Mouse (Mus musculus) c-Kit-positive CD71-negative TER-119-negative erythroid progenitor cells, embryonic 14.5 days (primary cell): ENCODE data around the gene Smarca2.

Source experiments
- DNase-seq: peaks from one replicate; pipeline ENCODE4 v3.0.0-alpha.2; 2013; ENCODE audit warnings: low read depth

Gene Smarca2

GRCm38 (mm10) chr19:26776066-26777025, 171.5 kb downstream of the Smarca2 start:
- no peak for DNase-seq

GRCm38 (mm10) chr19:26778199-26778598, 173.3 kb downstream of the Smarca2 start:
- no peak for DNase-seq

- no peak for DNase-seq
These were observed 176.4 kb downstream of the Smarca2 start for GRCm38 (mm10) chr19:26781209-26781608.

DNA sequence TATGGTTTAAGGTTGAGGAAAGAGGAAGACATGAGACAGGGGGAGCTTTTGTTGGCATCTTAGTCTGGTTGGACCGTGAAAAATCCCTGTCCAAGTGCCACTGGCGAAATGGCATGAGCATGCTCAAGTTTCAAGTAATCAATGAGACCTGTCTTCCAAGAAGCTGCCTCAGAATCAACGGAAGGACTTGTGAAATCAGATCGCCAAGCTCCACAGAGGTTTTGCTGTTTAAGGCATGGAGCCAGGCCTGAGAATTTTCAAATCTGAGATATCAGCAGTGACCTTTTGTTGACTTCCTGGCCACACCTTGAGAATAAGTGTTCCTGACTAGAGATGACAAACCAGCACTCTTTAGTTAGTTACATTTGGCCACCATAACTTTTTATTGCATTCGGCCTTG, 183.6 kb downstream of the Smarca2 start:
- DNase-seq, result no peak

- DNase-seq, result no peak
These were observed 185.8 kb downstream of the Smarca2 start for GRCm38 (mm10) chr19:26790386-26791346.

- no peak for DNase-seq
These were observed 189.5 kb downstream of the Smarca2 start for GRCm38 (mm10) chr19:26794315-26794714.

DNA sequence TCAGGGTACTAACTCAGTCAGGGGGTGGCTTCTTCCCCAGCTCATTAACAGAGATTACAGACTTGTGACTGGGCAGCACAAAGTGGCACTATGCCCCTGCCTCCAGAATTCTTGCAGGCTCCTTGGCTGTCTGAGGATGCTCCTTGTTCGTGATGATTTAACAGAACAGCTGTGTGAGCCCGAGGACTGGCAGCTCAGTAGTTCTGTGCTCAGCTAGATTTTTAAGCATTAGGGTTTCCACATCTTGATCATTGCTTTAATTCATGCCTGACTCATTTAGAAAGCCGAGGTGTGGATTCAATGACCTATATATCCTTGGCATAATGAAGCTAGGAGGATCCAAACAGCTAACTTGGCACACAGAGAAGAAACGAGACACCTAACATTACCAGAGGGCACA, 191.2 kb downstream of the Smarca2 start:
- DNase-seq, result no peak

DNA sequence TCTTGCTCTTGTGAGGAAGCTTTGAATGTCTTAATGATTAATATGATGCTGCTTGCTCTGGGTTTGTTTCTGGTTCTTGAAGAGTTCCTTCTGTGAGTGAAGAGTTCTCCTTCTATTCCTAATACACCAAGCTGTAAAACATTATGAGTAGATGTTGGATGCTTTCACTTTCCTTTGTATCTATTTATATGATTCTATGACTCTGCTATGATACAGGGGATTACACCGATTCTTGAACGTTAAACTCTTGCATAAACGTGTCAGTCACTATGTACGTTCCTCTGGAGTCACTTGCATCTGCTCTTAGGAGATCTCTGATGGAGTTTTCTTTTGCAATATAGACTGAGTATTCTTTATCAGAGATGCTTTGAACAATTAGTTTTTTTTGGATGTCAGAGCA, 199.6 kb downstream of the Smarca2 start:
- no peak for DNase-seq

DNA sequence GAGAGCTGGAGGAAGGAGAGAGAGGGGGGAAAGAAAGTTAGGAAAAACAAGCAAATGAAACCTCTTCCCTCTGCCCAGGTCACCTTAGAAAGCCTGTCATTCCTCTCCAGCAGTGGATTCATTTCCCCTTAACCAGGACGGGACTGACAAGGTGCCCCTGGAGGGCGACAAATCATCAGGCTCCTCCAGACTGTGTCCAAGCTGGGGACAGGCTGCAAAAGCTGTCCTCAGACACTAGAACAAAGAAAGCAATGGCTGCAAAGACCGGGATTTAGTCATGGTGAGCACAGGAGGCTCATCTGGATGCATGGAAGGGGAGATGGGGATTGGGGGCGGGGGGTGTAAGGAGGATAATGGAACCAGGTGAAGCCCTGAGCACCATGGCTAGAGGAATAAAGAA, 209.8 kb downstream of the Smarca2 start:
- no peak for DNase-seq

DNA sequence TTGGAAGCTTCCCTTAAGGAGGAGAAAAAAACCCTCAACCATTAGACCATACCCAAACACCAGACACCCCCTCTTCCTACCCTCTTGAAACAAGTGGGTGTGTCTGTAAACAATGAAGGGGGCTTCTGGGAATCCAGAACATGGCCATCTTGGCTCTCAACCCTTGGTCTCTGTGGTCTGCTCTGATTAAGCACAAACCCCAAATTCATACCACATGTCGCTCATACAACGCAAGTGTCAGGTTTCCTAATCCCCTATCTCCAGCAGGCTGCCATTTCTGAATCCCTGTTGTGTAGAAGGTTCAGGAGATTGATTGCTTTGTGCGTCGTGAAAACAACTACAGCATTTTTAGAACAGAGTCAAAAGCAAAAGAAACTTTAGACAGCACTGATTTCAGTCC, 213.1 kb downstream of the Smarca2 start:
- no peak for DNase-seq
